Mouse (Mus musculus): ENCODE results near the gene Arl15. TPM values are rescaled to one million over a fixed set of nuclear protein-coding genes. Genes with fewer than 3 reads are reported as not detected.

Arl15 gene
- polyA plus RNA-seq, 1 experiment from 2014 or later = 1.5 TPM

GRCm38 (mm10) chr13:114061234-114061633, 266.9 kb downstream of the Arl15 start:
- Histone ChIP-seq H3K9me3 (ENCODE audit: low read length) (no peaks in the 10 kb centered on the region; the same call in 1 of the 2 replicates), H3K4me2 (ENCODE audit: low read depth, low read length) (no peak overlapping the region), H3K4me3 (ENCODE audit: low read depth, low read length) (no peak overlapping the region), H3K27me3 (ENCODE audit: insufficient read depth, low read length) (no peaks in the 10 kb centered on the region), H3K4me1 (ENCODE audit: insufficient read depth) (no peaks in the 10 kb centered on the region), H3K36me3 (replicated peaks; ENCODE audit: insufficient read depth, low read length) (no peaks in the 10 kb centered on the region), H3K9ac (replicated peaks) (no peak overlapping the region), H3K27ac (ENCODE audit: low read depth) (peak overlapping the region; percentile 26; the same call in 1 of the 2 replicates)
- no peak for TF ChIP-seq CTCF (IDR thresholded peaks at IDR 0.05; ENCODE audit: low read depth)
- 90% methylated on average over 7 of the region's 7 CpGs for WGBS (ENCODE audit: insufficient replicate concordance)
- DNase-seq (no peak), ATAC-seq (no peak)

GRCm38 (mm10) chr13:114064069-114064468, 269.8 kb downstream of the Arl15 start:
- H3K4me3 ChIP-seq (ENCODE audit: low read depth, low read length) = no peak overlapping the region
- ATAC-seq (no peak), DNase-seq (no peak)
- no peaks in the 10 kb centered on the region for H3K27me3 ChIP-seq (ENCODE audit: insufficient read depth, low read length)
- H3K4me2 ChIP-seq (ENCODE audit: low read depth, low read length) = no peak overlapping the region
- 78% methylated on average over 9 of the region's 9 CpGs for WGBS (ENCODE audit: insufficient replicate concordance)
- TF ChIP-seq EP300 (IDR thresholded peaks at IDR 0.05; ENCODE audit: low read depth) = no peak
- no peak for TF ChIP-seq CTCF (IDR thresholded peaks at IDR 0.05; ENCODE audit: low read depth)
- peak overlapping the region; percentile 78 for H3K27ac ChIP-seq (ENCODE audit: low read depth)
- H3K36me3 ChIP-seq (replicated peaks; ENCODE audit: insufficient read depth, low read length) = no peaks in the 10 kb centered on the region
- no peaks in the 10 kb centered on the region; the same call in 1 of the 2 replicates for H3K9me3 ChIP-seq (ENCODE audit: low read length)
- no peaks in the 10 kb centered on the region for H3K4me1 ChIP-seq (ENCODE audit: insufficient read depth)
- H3K9ac ChIP-seq (replicated peaks) = no peak overlapping the region

DNA sequence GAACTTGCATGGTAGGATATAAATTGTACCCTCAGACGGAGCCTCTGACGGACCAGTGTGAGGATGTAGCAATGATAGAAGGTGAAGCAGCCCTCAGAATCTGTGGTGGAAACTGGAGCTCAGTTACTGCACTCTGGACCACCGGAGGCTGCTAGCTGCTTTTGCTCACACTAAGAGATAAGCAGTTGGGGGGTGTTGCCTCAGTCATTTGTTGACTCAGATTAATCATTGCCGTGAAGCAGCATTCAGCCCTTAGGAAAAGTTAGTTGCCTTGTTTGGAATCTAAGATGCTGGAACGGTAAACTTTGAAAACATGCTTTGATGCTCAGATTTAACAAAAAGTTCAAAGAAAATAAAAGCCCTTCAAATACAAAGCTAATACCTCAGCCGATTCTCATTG, 270.7 kb downstream of the Arl15 start:
- H3K4me1 ChIP-seq (ENCODE audit: insufficient read depth) = no peaks in the 10 kb centered on the region
- H3K9me3 ChIP-seq (ENCODE audit: low read length) = no peaks in the 10 kb centered on the region; the same call in 1 of the 2 replicates
- ATAC-seq (peak; percentile 80), DNase-seq (peak; percentile 28)
- TF ChIP-seq CTCF (IDR thresholded peaks at IDR 0.05; ENCODE audit: low read depth) (no peak), EP300 (IDR thresholded peaks at IDR 0.05; ENCODE audit: low read depth) (no peak)
- no peak overlapping the region for H3K4me3 ChIP-seq (ENCODE audit: low read depth, low read length)
- 51% methylated on average over 6 of the region's 6 CpGs for WGBS (ENCODE audit: insufficient replicate concordance)
- H3K27ac ChIP-seq (ENCODE audit: low read depth) = peak overlapping the region; percentile 78
- no peaks in the 10 kb centered on the region for H3K27me3 ChIP-seq (ENCODE audit: insufficient read depth, low read length)
- peak overlapping the region; percentile 40; the same call in 1 of the 2 replicates for H3K4me2 ChIP-seq (ENCODE audit: low read depth, low read length)
- no peak overlapping the region for H3K9ac ChIP-seq (replicated peaks)
- H3K36me3 ChIP-seq (replicated peaks; ENCODE audit: insufficient read depth, low read length) = no peaks in the 10 kb centered on the region

GRCm38 (mm10) chr13:114068421-114068820, 274.1 kb downstream of the Arl15 start:
- Histone ChIP-seq H3K4me3 (ENCODE audit: low read depth, low read length) (no peak overlapping the region), H3K9ac (replicated peaks) (no peak overlapping the region), H3K27me3 (ENCODE audit: insufficient read depth, low read length) (no peaks in the 10 kb centered on the region), H3K27ac (ENCODE audit: low read depth) (no peak overlapping the region), H3K4me2 (ENCODE audit: low read depth, low read length) (no peak overlapping the region), H3K4me1 (ENCODE audit: insufficient read depth) (no peaks in the 10 kb centered on the region), H3K36me3 (replicated peaks; ENCODE audit: insufficient read depth, low read length) (no peaks in the 10 kb centered on the region), H3K9me3 (ENCODE audit: low read length) (no peaks in the 10 kb centered on the region)
- 83% methylated on average over 5 of the region's 5 CpGs for WGBS (ENCODE audit: insufficient replicate concordance)
- no peak for DNase-seq
- no peak for ATAC-seq
- TF ChIP-seq EP300 (IDR thresholded peaks at IDR 0.05; ENCODE audit: low read depth) (no peak), CTCF (IDR thresholded peaks at IDR 0.05; ENCODE audit: low read depth) (no peak)

GRCm38 (mm10) chr13:114071439-114071838, 277.1 kb downstream of the Arl15 start:
- H3K27ac ChIP-seq (ENCODE audit: low read depth) = no peak overlapping the region
- no peak overlapping the region for H3K9ac ChIP-seq (replicated peaks)
- WGBS (ENCODE audit: insufficient replicate concordance) = 69% methylated on average over 7 of the region's 7 CpGs
- no peak for DNase-seq
- no peaks in the 10 kb centered on the region for H3K36me3 ChIP-seq (replicated peaks; ENCODE audit: insufficient read depth, low read length)
- H3K4me1 ChIP-seq (ENCODE audit: insufficient read depth) = no peaks in the 10 kb centered on the region
- no peak overlapping the region for H3K4me2 ChIP-seq (ENCODE audit: low read depth, low read length)
- no peak overlapping the region for H3K4me3 ChIP-seq (ENCODE audit: low read depth, low read length)
- ATAC-seq = no peak
- H3K9me3 ChIP-seq (ENCODE audit: low read length) = no peaks in the 10 kb centered on the region
- H3K27me3 ChIP-seq (ENCODE audit: insufficient read depth, low read length) = no peaks in the 10 kb centered on the region
- no peak for TF ChIP-seq CTCF (IDR thresholded peaks at IDR 0.05; ENCODE audit: low read depth)
- no peak for TF ChIP-seq EP300 (IDR thresholded peaks at IDR 0.05; ENCODE audit: low read depth)

GRCm38 (mm10) chr13:114074471-114074870, 280.2 kb downstream of the Arl15 start:
- Histone ChIP-seq H3K9ac (replicated peaks) (no peak overlapping the region), H3K4me1 (ENCODE audit: insufficient read depth) (peaks cover 5% of the 10 kb centered on the region; the same call in 1 of the 2 replicates), H3K4me2 (ENCODE audit: low read depth, low read length) (no peak overlapping the region), H3K27ac (ENCODE audit: low read depth) (no peak overlapping the region), H3K4me3 (ENCODE audit: low read depth, low read length) (no peak overlapping the region), H3K27me3 (ENCODE audit: insufficient read depth, low read length) (no peaks in the 10 kb centered on the region), H3K9me3 (ENCODE audit: low read length) (no peaks in the 10 kb centered on the region), H3K36me3 (replicated peaks; ENCODE audit: insufficient read depth, low read length) (no peaks in the 10 kb centered on the region)
- DNase-seq (no peak), ATAC-seq (no peak)
- 64% methylated on average over 8 of the region's 8 CpGs for WGBS (ENCODE audit: insufficient replicate concordance)
- TF ChIP-seq CTCF (IDR thresholded peaks at IDR 0.05; ENCODE audit: low read depth) (no peak), EP300 (IDR thresholded peaks at IDR 0.05; ENCODE audit: low read depth) (no peak)
